Mouse (Mus musculus) lung, postnatal 0 days (tissue): ENCODE data around the gene Shroom3.

Experiments used
- CTCF ChIP-seq: IDR thresholded peaks from 2 replicates; pipeline ENCODE4 v1.5.1; 2016; ENCODE audit warnings: antibody characterized with exemption, mild to moderate bottlenecking
- EP300 ChIP-seq: IDR thresholded peaks from 2 replicates; pipeline ENCODE4 v1.6.1; 2016; ENCODE audit warnings: antibody characterized with exemption, mild to moderate bottlenecking, control low read depth

DNA sequence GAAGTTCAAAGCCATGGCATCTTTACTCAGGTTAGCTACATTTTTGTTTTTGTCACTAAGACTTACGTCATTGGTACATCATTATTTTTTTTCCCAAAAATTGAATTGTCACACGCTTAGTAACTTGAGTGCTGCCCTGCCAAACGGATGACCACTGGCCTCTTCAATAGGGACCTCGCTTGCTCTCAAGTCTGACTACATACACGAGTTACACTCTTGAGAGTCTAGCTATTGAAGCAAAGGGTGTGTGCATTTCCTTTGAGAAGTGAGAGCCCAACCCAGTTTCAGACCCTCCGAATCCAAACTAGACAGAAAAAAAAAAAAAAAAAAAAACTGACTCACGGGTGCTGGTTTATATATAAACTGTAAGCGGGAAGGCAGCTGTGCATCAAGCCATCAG lies 286.2 kb downstream of the Shroom3 start:
- TF ChIP-seq CTCF (no peak), EP300 (no peak)
